23 mouse cellular contexts compared by ENCODE assay signal in the genomic region with DNA sequence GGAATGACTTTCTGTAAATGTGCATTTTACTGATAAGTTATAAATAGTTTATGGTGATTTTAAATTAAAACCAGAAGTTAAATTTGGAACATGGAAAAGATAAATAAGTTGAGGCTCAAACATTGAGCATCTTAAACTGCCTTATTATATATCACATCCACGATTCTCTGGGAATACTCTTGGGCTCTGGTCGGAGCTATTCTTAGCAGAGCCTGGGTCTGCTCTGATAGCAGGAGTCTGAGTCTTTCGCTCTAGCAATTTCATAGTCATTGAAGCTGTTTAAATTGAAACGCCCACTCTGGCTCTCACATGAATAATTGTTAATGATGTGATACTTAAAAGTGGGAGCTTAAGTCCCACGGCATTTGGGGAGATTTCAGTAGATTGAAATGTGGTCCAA.
DNase-seq lines count a peak whose midpoint lies in the region; ATAC-seq and TF ChIP-seq lines count a peak whose summit lies in the region.
"Had no signal": no experiment of that assay in that cellular context is flagged by ENCODE, and none has a peak within 500 bp of the region (broad histone marks: within the 10 kb centered on the region; RNA-seq: fewer than 3 reads in every experiment).

No protein-coding gene starts in this region.

- ATAC-seq in embryonic facial prominence, embryonic 12.5 days (ENCODE audit: insufficient number of reproducible peaks, insufficient read depth, low FRiP score, low TSS enrichment), result no peak
- peak; percentile 73; the same call in 1 of the 2 replicates for ATAC-seq in limb, embryonic 13.5 days (ENCODE audit: low FRiP score, low read depth)
- peak; percentile 72 for ATAC-seq in limb, embryonic 14.5 days (ENCODE audit: low FRiP score, low read depth)
- ATAC-seq: forebrain, embryonic 16.5 days; liver, postnatal 0 days had no signal

- no peaks in the 10 kb centered on the region for H3K9me3 ChIP-seq in embryonic facial prominence, embryonic 12.5 days
- H3K9me3 ChIP-seq in embryonic facial prominence, embryonic 10.5 days, result no peaks in the 10 kb centered on the region
- H3K9me3 ChIP-seq in limb, embryonic 13.5 days, result no peaks in the 10 kb centered on the region
- H3K9me3 ChIP-seq in limb, embryonic 10.5 days (replicated peaks), result no peaks in the 10 kb centered on the region
- H3K9me3 ChIP-seq in limb, embryonic 14.5 days (ENCODE audit: control insufficient read depth, low read length), result no peaks in the 10 kb centered on the region
- H3K9me3 ChIP-seq: forebrain, embryonic 10.5 days; heart, embryonic 13.5 days had no signal

- H3K36me3 ChIP-seq in embryonic facial prominence, embryonic 12.5 days, result no peaks in the 10 kb centered on the region
- H3K36me3 ChIP-seq in embryonic facial prominence, embryonic 10.5 days (replicated peaks), result no peaks in the 10 kb centered on the region
- no peaks in the 10 kb centered on the region for H3K36me3 ChIP-seq in limb, embryonic 13.5 days
- H3K36me3 ChIP-seq in limb, embryonic 10.5 days, result no peaks in the 10 kb centered on the region
- H3K36me3 ChIP-seq in limb, embryonic 14.5 days (ENCODE audit: control insufficient read depth, insufficient read depth, low read length), result no peaks in the 10 kb centered on the region
- H3K36me3 ChIP-seq: forebrain, embryonic 10.5 days; heart, embryonic 13.5 days had no signal

- H3K4me1 ChIP-seq in embryonic facial prominence, embryonic 12.5 days, result 0 out of 2 replicates have a peak, but pooled peaks cover 5% of the 10 kb centered on the region
- H3K4me1 ChIP-seq in embryonic facial prominence, embryonic 10.5 days, result no peaks in the 10 kb centered on the region
- H3K4me1 ChIP-seq in limb, embryonic 13.5 days, result peaks cover 18% of the 10 kb centered on the region
- 0 out of 2 replicates have a peak, but pooled peaks cover 2% of the 10 kb centered on the region for H3K4me1 ChIP-seq in limb, embryonic 10.5 days
- peaks cover 8% of the 10 kb centered on the region; the same call in 1 of the 2 replicates for H3K4me1 ChIP-seq in limb, embryonic 14.5 days (ENCODE audit: control insufficient read depth, insufficient read depth, low read length)
- H3K4me1 ChIP-seq: forebrain, embryonic 10.5 days had no signal

- H3K4me3 ChIP-seq in embryonic facial prominence, embryonic 12.5 days, result no peak overlapping the region
- no peak overlapping the region for H3K4me3 ChIP-seq in embryonic facial prominence, embryonic 10.5 days
- no peak overlapping the region for H3K4me3 ChIP-seq in limb, embryonic 13.5 days
- no peak overlapping the region for H3K4me3 ChIP-seq in limb, embryonic 10.5 days
- no peak overlapping the region for H3K4me3 ChIP-seq in limb, embryonic 14.5 days (replicated peaks; ENCODE audit: low read length)
- H3K4me3 ChIP-seq: forebrain, embryonic 10.5 days; heart, embryonic 13.5 days had no signal

- H3K27ac ChIP-seq in embryonic facial prominence, embryonic 12.5 days, result 0 out of 2 replicates have a peak overlapping the region, but pooled peaks have one; percentile 50
- H3K27ac ChIP-seq in embryonic facial prominence, embryonic 10.5 days (replicated peaks), result no peak overlapping the region
- peak overlapping the region; percentile 48; the same call in 1 of the 2 replicates for H3K27ac ChIP-seq in limb, embryonic 13.5 days
- no peak overlapping the region for H3K27ac ChIP-seq in limb, embryonic 10.5 days
- no peak overlapping the region; the same call in 1 of the 2 replicates for H3K27ac ChIP-seq in limb, embryonic 14.5 days (replicated peaks; ENCODE audit: low read depth, low read length)
- H3K27ac ChIP-seq: forebrain, embryonic 10.5 days; heart, embryonic 13.5 days had no signal

- no peak for TF ChIP-seq POLR2A in limb, embryonic 14.5 days (IDR thresholded peaks at IDR 0.05; ENCODE audit: borderline replicate concordance, extremely low read depth, insufficient read depth, insufficient read length)

- H3K9ac ChIP-seq in embryonic facial prominence, embryonic 12.5 days, result no peak overlapping the region
- no peak overlapping the region for H3K9ac ChIP-seq in limb, embryonic 13.5 days
- no peak overlapping the region for H3K9ac ChIP-seq in limb, embryonic 14.5 days (ENCODE audit: low read depth, low read length, severe bottlenecking)
- H3K9ac ChIP-seq: heart, embryonic 13.5 days; liver, postnatal 0 days had no signal

- 65% methylated on average over 5 of the region's 5 CpGs for WGBS in embryonic facial prominence, embryonic 12.5 days
- WGBS in embryonic facial prominence, embryonic 10.5 days, result 82% methylated on average over 5 of the region's 5 CpGs
- 49% methylated on average over 5 of the region's 5 CpGs for WGBS in limb, embryonic 13.5 days
- WGBS in limb, embryonic 10.5 days, result 80% methylated on average over 5 of the region's 5 CpGs
- 43% methylated on average over 5 of the region's 5 CpGs for WGBS in limb, embryonic 14.5 days

- no peak for DNase-seq in embryonic facial prominence, embryonic 10.5 days (ENCODE audit: low spot score)
- DNase-seq in limb, embryonic 10.5 days (ENCODE audit: low spot score), result no peak
- DNase-seq in NIH3T3 (ENCODE audit: low read depth), result peak; percentile 78
- peak; percentile 62 for DNase-seq in limb, embryonic 14.5 days (ENCODE audit: low spot score)
- no peak for DNase-seq in cerebellum, adult 11-12 months
- DNase-seq in adrenal gland, adult (ENCODE audit: inconsistent age in 2 of 2, low spot score in 1 of 2), result no peak
- DNase-seq: adrenal gland, postnatal 14 days; cerebellum, adult 11 months; cerebellum, postnatal 14 days; gastrocnemius, postnatal 25 days; heart, adult 18-20 months; heart, postnatal 14 days; kidney, adult 2 months; kidney, postnatal 14 days; liver, postnatal 0 days; lung, postnatal 10 days; thymus, postnatal 25 days had no signal

- no peaks in the 10 kb centered on the region for H3K27me3 ChIP-seq in embryonic facial prominence, embryonic 12.5 days
- no peaks in the 10 kb centered on the region for H3K27me3 ChIP-seq in embryonic facial prominence, embryonic 10.5 days (replicated peaks; ENCODE audit: low read depth, poor library complexity, severe bottlenecking)
- H3K27me3 ChIP-seq in limb, embryonic 13.5 days, result no peaks in the 10 kb centered on the region
- no peaks in the 10 kb centered on the region for H3K27me3 ChIP-seq in limb, embryonic 10.5 days (ENCODE audit: low read depth, poor library complexity, severe bottlenecking)
- H3K27me3 ChIP-seq in limb, embryonic 14.5 days (ENCODE audit: control insufficient read depth, insufficient read depth, low read length), result no peaks in the 10 kb centered on the region
- H3K27me3 ChIP-seq: heart, embryonic 13.5 days had no signal

- H3K4me2 ChIP-seq in embryonic facial prominence, embryonic 12.5 days (replicated peaks), result no peak overlapping the region
- no peak overlapping the region for H3K4me2 ChIP-seq in limb, embryonic 13.5 days (replicated peaks)
- no peak overlapping the region for H3K4me2 ChIP-seq in limb, embryonic 14.5 days (replicated peaks; ENCODE audit: low read depth, low read length, severe bottlenecking)
- H3K4me2 ChIP-seq: heart, embryonic 13.5 days; liver, embryonic 11.5 days had no signal

Comparison
In these comparisons a context has a peak if more than half of its experiments do, and no peak if none do; other contexts are left out.
1. H3K27ac ChIP-seq: peak in embryonic facial prominence, embryonic 12.5 days (single experiment) and limb, embryonic 13.5 days (single experiment); none in embryonic facial prominence, embryonic 10.5 days (single experiment), limb, embryonic 10.5 days (single experiment) and limb, embryonic 14.5 days (single experiment).
2. DNase-seq: peak in NIH3T3 (single experiment) and limb, embryonic 14.5 days (single experiment); none in embryonic facial prominence, embryonic 10.5 days (single experiment), limb, embryonic 10.5 days (single experiment), cerebellum, adult 11-12 months (single experiment) and adrenal gland, adult (0 of 2).